Mouse (Mus musculus) ES-E14 (cell line): ENCODE results near the gene Ybx3. TPM values are rescaled to one million over a fixed set of nuclear protein-coding genes. Genes with fewer than 3 reads are reported as not detected.

Experiments
- DNase-seq: peaks from one replicate; pipeline ENCODE4 v3.0.0-alpha.2; 2013; ENCODE audit warnings: low read depth, low spot score
- H3K27ac ChIP-seq: 2 replicates; pipeline ENCODE4 v1.5.1; 2012; ENCODE audit warnings: low read depth, mild to moderate bottlenecking, low read length, moderate library complexity, mixed read lengths; ENCODE audit not compliant: poor library complexity, insufficient read depth, severe bottlenecking
- H3K36me3 ChIP-seq: 2 replicates; pipeline ENCODE4 v1.6.1; 2012; ENCODE audit warnings: mild to moderate bottlenecking, low read length, moderate library complexity, mixed read lengths; ENCODE audit not compliant: control insufficient read depth, poor library complexity, insufficient read depth, severe bottlenecking
- H3K4me1 ChIP-seq, 2 experiments: fragments of 150-350 bp in 1 of 2; sonication (generic) in 1 of 2; 2 replicates each; pipeline ENCODE4 v1.6.1; 2012; ENCODE audit warnings: low read length in 2 of 2, mild to moderate bottlenecking in 1 of 2, mixed read lengths in 1 of 2; ENCODE audit not compliant: control insufficient read depth in 2 of 2, insufficient read depth in 2 of 2, poor library complexity in 1 of 2
- H3K4me3 ChIP-seq, 2 experiments: fragments of 150-350 bp in 1 of 2; sonication (generic) in 1 of 2; 2 replicates each; pipeline ENCODE4 v1.5.1; 2012; ENCODE audit warnings: low read length in 2 of 2, low read depth in 1 of 2, mild to moderate bottlenecking in 1 of 2, mixed read lengths in 1 of 2; ENCODE audit not compliant: insufficient read depth in 1 of 2, poor library complexity in 1 of 2, severe bottlenecking in 1 of 2
- H3K9ac ChIP-seq: 2 replicates; pipeline ENCODE4 v1.6.1; 2012; ENCODE audit warnings: low read depth, mild to moderate bottlenecking, low read length, mixed read lengths; ENCODE audit not compliant: poor library complexity, insufficient read depth, severe bottlenecking
- H3K9me3 ChIP-seq: fragments of 150-350 bp; sonication (generic); 2 replicates; pipeline ENCODE4 v1.6.1; 2012; ENCODE audit warnings: low read depth, mild to moderate bottlenecking, low read length; ENCODE audit not compliant: control insufficient read depth, insufficient read depth
- CHD2 ChIP-seq: IDR thresholded peaks from 2 replicates; pipeline ENCODE4 v1.6.1; 2014; ENCODE audit warnings: mild to moderate bottlenecking, low read depth, low read length, inconsistent platforms
- HCFC1 ChIP-seq: IDR thresholded peaks from 2 replicates; pipeline ENCODE4 v1.6.1; 2012; ENCODE audit warnings: low read length, inconsistent platforms, borderline replicate concordance; ENCODE audit not compliant: insufficient read depth
- MAFK ChIP-seq: IDR thresholded peaks from 2 replicates; pipeline ENCODE4 v1.6.1; 2014; ENCODE audit warnings: mild to moderate bottlenecking, low read depth, low read length, inconsistent platforms; ENCODE audit not compliant: insufficient read depth
- ZC3H11A ChIP-seq: IDR thresholded peaks from 2 replicates; pipeline ENCODE4 v1.6.1; 2012; ENCODE audit warnings: low read depth, mild to moderate bottlenecking, inconsistent platforms, low read length, borderline replicate concordance
- ZNF384 ChIP-seq: IDR thresholded peaks from 2 replicates; pipeline ENCODE4 v1.6.1; 2012; ENCODE audit warnings: low read depth, low read length, inconsistent platforms
- in situ Hi-C, 2 experiments: fragments of 600-800 bp; cut with MboI; formaldehyde crosslinking; loops; one replicate each; pipeline ENCODE4 v1.15.1; 2025; ENCODE audit warnings: low sequenced_read_pairs in 2 of 2, inconsistent platforms in 1 of 2; ENCODE audit not compliant: unreplicated experiment in 2 of 2
- total RNA-seq: library from RNA; depleted of rRNA; stranded (reverse); fragments of 300-350 nt; gene quantifications from 2 replicates; pipeline ENCODE4 v1.2.3, GENCODE M21; 2012

Ybx3 gene
- total RNA-seq, 1 experiment = 332 TPM

- Histone ChIP-seq H3K27ac (no peak overlapping the region), H3K9me3 (no peaks in the 10 kb centered on the region), H3K4me1 (peaks cover 0 to 2% of the 10 kb centered on the region in 2 experiments; a peak in 1 of 4 replicates), H3K9ac (no peak overlapping the region), H3K4me3 (no peak overlapping the region), H3K36me3 (no peaks in the 10 kb centered on the region)
- in situ Hi-C loops = no loop called here
- no peak for TF ChIP-seq MAFK
- DNase-seq = no peak
These were observed 17.6 kb upstream of the Ybx3 start for GRCm38 (mm10) chr6:131405896-131406295.

DNA sequence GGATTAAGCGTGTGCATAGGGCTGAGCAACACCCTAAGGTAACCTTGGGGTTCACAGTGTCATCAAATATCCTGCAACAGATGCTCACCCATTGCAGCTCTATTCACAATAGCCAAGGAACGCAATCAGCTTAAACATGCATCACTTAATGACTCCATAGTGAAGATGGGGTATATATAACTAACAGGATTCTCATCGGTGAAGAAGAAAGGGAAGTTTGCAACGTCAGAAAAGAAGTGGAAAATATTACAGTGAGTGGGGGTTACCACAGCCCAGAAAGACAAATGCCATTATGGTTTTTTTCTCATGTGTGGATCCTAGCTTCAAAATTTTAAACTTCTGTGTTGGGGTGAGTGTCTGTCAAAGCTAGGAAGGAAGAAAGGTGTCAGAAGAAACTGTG is 16.9 kb upstream of the Ybx3 start:
- no peak for DNase-seq

DNA sequence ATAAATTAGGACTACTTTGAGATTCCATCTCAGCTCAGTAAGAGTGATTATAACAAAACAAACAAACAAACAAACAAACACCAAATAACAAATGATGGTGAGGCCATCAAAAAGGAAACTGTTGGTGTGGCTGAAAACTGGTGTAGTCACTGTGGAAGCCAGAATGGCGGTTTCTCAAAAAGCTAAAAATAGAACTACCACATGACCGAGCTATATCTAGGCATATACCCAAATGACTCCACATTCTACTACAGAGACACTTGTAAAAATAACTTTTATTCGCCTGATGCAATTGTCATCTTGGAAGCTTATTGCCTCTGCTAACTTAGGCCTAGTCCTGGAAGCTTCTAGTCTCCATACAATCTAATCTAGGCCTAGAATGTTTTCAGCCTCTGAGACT is 16.0 kb upstream of the Ybx3 start:
- no peak overlapping the region for H3K27ac ChIP-seq
- no peaks in the 10 kb centered on the region for H3K9me3 ChIP-seq
- H3K36me3 ChIP-seq = no peaks in the 10 kb centered on the region
- peaks cover 0 to 2% of the 10 kb centered on the region in 2 experiments; a peak in 1 of 4 replicates for H3K4me1 ChIP-seq
- no peak overlapping the region for H3K9ac ChIP-seq
- no peak overlapping the region for H3K4me3 ChIP-seq
- no peak for DNase-seq
- TF ChIP-seq ZNF384 = no peak
- TF ChIP-seq MAFK = no peak
- TF ChIP-seq CHD2 = no peak
- TF ChIP-seq HCFC1 = no peak
- TF ChIP-seq ZC3H11A = no peak
- in situ Hi-C loops = no loop called here

More for the DNA sequence above, 16.9 kb upstream of the Ybx3 start:
- no peak overlapping the region for H3K27ac ChIP-seq
- no peaks in the 10 kb centered on the region for H3K9me3 ChIP-seq
- no peak overlapping the region for H3K9ac ChIP-seq
- H3K36me3 ChIP-seq = no peaks in the 10 kb centered on the region
- TF ChIP-seq ZC3H11A = no peak
- no peak for TF ChIP-seq ZNF384
- no peak for TF ChIP-seq MAFK
- TF ChIP-seq CHD2 = no peak
- TF ChIP-seq HCFC1 = no peak
- peaks cover 0 to 2% of the 10 kb centered on the region in 2 experiments; a peak in 1 of 4 replicates for H3K4me1 ChIP-seq
- H3K4me3 ChIP-seq = no peak overlapping the region
- in situ Hi-C loops = no loop called here

DNA sequence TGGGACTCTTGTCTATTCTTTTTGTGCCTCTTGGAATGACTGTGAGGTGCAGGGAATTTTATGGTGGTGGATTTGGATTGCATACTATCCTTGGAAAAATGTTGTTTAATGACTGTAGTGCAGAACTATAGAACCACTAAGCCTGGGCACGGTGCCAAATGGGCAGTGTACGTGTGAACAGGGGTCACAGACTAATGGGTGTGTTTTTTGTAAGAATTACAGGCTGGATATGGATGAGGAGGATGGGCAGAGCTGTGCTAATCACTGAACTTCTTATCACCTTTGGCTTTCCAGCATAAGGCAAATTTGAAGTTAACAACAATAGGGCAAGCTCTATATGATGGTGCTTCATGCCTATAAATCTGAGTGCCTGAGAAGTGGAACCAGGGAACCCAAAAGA is 14.8 kb upstream of the Ybx3 start:
- Histone ChIP-seq H3K9ac (no peak overlapping the region), H3K9me3 (no peaks in the 10 kb centered on the region), H3K27ac (no peak overlapping the region), H3K36me3 (no peaks in the 10 kb centered on the region), H3K4me3 (no peak overlapping the region), H3K4me1 (peaks cover 0 to 2% of the 10 kb centered on the region in 2 experiments; a peak in 1 of 4 replicates)
- DNase-seq = no peak
- in situ Hi-C loops = no loop called here
- TF ChIP-seq CHD2 (no peak), MAFK (no peak), ZNF384 (no peak), ZC3H11A (no peak), HCFC1 (no peak)

- in situ Hi-C loops = no loop called here
- Histone ChIP-seq H3K9me3 (no peaks in the 10 kb centered on the region), H3K9ac (no peak overlapping the region), H3K36me3 (no peaks in the 10 kb centered on the region), H3K4me1 (peaks cover 0 to 2% of the 10 kb centered on the region in 2 experiments; a peak in 1 of 4 replicates), H3K4me3 (no peak overlapping the region), H3K27ac (no peak overlapping the region)
- TF ChIP-seq CHD2 (no peak), ZC3H11A (no peak), MAFK (no peak), ZNF384 (no peak), HCFC1 (no peak)
- no peak for DNase-seq
These were observed 14.3 kb upstream of the Ybx3 start for GRCm38 (mm10) chr6:131402606-131403005.
